Mouse (Mus musculus) thymus, adult 2 months (tissue): ENCODE measurements around the gene Park7. TPM values are rescaled to one million over a fixed set of nuclear protein-coding genes. Genes with fewer than 3 reads are reported as not detected.
A peak's percentile ranks its signal among the peaks of the same experiment; 100 is the strongest.

Experiments
- DNase-seq: peaks from one replicate; pipeline ENCODE4 v3.0.0; 2021
- H3K27ac ChIP-seq: fragments of 200-500 bp; 2 replicates; pipeline ENCODE4 v1.5.1; 2012; ENCODE audit warnings: low read length, control low read depth; ENCODE audit not compliant: control insufficient read depth, insufficient read depth
- H3K27me3 ChIP-seq: fragments of 200-500 bp; 2 replicates; pipeline ENCODE4 v1.6.1; 2012; ENCODE audit warnings: mild to moderate bottlenecking, low read length, moderate library complexity, mixed read lengths; ENCODE audit not compliant: control insufficient read depth, insufficient read depth
- H3K36me3 ChIP-seq: fragments of 200-500 bp; 2 replicates; pipeline ENCODE4 v1.6.1; 2012; ENCODE audit warnings: mild to moderate bottlenecking, low read length, moderate library complexity; ENCODE audit not compliant: control insufficient read depth, insufficient read depth
- H3K4me1 ChIP-seq: fragments of 200-500 bp; replicated peaks from 2 replicates; pipeline ENCODE4 v1.6.1; 2012; ENCODE audit warnings: low read length; ENCODE audit not compliant: control insufficient read depth, insufficient read depth
- H3K4me3 ChIP-seq: fragments of 200-500 bp; 2 replicates; pipeline ENCODE4 v1.5.1; 2012; ENCODE audit warnings: mild to moderate bottlenecking, low read length, control low read depth, moderate library complexity; ENCODE audit not compliant: control insufficient read depth, insufficient read depth
- CTCF ChIP-seq: fragments of 200-500 bp; IDR thresholded peaks from 2 replicates; pipeline ENCODE4 v1.5.1; 2012; ENCODE audit warnings: mild to moderate bottlenecking, control low read depth, low read length, moderate library complexity, borderline replicate concordance; ENCODE audit not compliant: control insufficient read depth, poor library complexity, insufficient read depth; ENCODE audit errors: extremely low read depth
- POLR2A ChIP-seq: fragments of 200-500 bp; IDR thresholded peaks from 2 replicates; pipeline ENCODE4 v1.6.1; 2012; ENCODE audit warnings: mild to moderate bottlenecking, low read length, control low read depth, moderate library complexity; ENCODE audit not compliant: control insufficient read depth, poor library complexity, insufficient read depth; ENCODE audit errors: extremely low read depth
- WGBS: fragments of 180-500 bp; shearing (Covaris S2); methylation state at CpG from one replicate; pipeline ENCODE4 v1.1.7; 2018; 5-methylcytosine and 5-hydroxymethylcytosine counted together
- polyA plus RNA-seq: library from polyadenylated mRNA; depleted of rRNA; stranded (reverse); fragments of >200 nt; gene quantifications from 2 replicates; pipeline ENCODE4 v1.2.3, GENCODE M21; 2012; rRNA removed

Park7 gene
- polyA plus RNA-seq, result 128 and 138 TPM in 2 replicates

- peak; percentile 93 for DNase-seq
- TF ChIP-seq POLR2A, result peak; percentile 97
- TF ChIP-seq CTCF, result peak; percentile 94
- Histone ChIP-seq H3K4me3 (peak within 1 kb of the TSS; percentile 73), H3K27me3 (no peaks in the 10 kb centered on the region), H3K4me1 (peaks cover 12% of the 10 kb centered on the region), H3K27ac (peak within 1 kb of the TSS; percentile 49), H3K36me3 (no peaks in the 10 kb centered on the region)
- WGBS, result under 1% methylated on average over 48 of the region's 48 CpGs
These were observed at the start of gene Park7, which contains the start of gene Tnfrsf9 for GRCm38 (mm10) chr4:150914290-150914733. Gene Park7 (minus strand): TSS chr4:150914437. Gene Tnfrsf9 (plus strand): TSS chr4:150914562.

- Histone ChIP-seq H3K36me3 (no peaks in the 10 kb centered on the region), H3K4me1 (peaks cover 4% of the 10 kb centered on the region), H3K27ac (no peak overlapping the region), H3K27me3 (no peaks in the 10 kb centered on the region), H3K4me3 (no peak overlapping the region)
- no peak for DNase-seq
- 72% methylated on average over 2 of the region's 2 CpGs for WGBS
- TF ChIP-seq CTCF, result no peak
- no peak for TF ChIP-seq POLR2A
These were observed 49.5 kb upstream of the Park7 start for GRCm38 (mm10) chr4:150963711-150964110.

- TF ChIP-seq POLR2A (no peak), CTCF (no peak)
- no peaks in the 10 kb centered on the region for H3K36me3 ChIP-seq
- H3K27me3 ChIP-seq, result no peaks in the 10 kb centered on the region
- H3K4me3 ChIP-seq, result no peak overlapping the region
- 78% methylated on average over 6 of the region's 6 CpGs for WGBS
- no peak overlapping the region for H3K27ac ChIP-seq
- H3K4me1 ChIP-seq, result peaks cover 4% of the 10 kb centered on the region
- no peak for DNase-seq
These were observed 48.0 kb upstream of the Park7 start for GRCm38 (mm10) chr4:150962231-150962630.

- 75% methylated on average over 7 of the region's 7 CpGs for WGBS
- H3K4me1 ChIP-seq, result no peaks in the 10 kb centered on the region
- no peak for DNase-seq
- no peaks in the 10 kb centered on the region for H3K27me3 ChIP-seq
- no peak overlapping the region for H3K27ac ChIP-seq
- TF ChIP-seq CTCF (no peak), POLR2A (no peak)
- no peak overlapping the region for H3K4me3 ChIP-seq
- H3K36me3 ChIP-seq, result no peaks in the 10 kb centered on the region
These were observed 44.3 kb upstream of the Park7 start for GRCm38 (mm10) chr4:150958536-150958935.

GRCm38 (mm10) chr4:150957106-150957458, 42.8 kb upstream of the Park7 start:
- no peak for TF ChIP-seq CTCF
- TF ChIP-seq POLR2A, result no peak
- no peak overlapping the region for H3K4me3 ChIP-seq
- 89% methylated on average over 1 of the region's 1 CpGs for WGBS

GRCm38 (mm10) chr4:150956369-150957105, 42.3 kb upstream of the Park7 start:
- DNase-seq, result no peak
- no peaks in the 10 kb centered on the region for H3K27me3 ChIP-seq
- TF ChIP-seq CTCF (no peak), POLR2A (no peak)
- no peak overlapping the region for H3K27ac ChIP-seq
- H3K4me3 ChIP-seq, result no peak overlapping the region
- no peaks in the 10 kb centered on the region for H3K36me3 ChIP-seq
- 91% methylated on average over 13 of the region's 13 CpGs for WGBS
- peaks cover 2% of the 10 kb centered on the region; the same call in 1 of the 2 replicates for H3K4me1 ChIP-seq

More at GRCm38 (mm10) chr4:150957106-150957458, 42.8 kb upstream of the Park7 start:
- Histone ChIP-seq H3K36me3 (no peaks in the 10 kb centered on the region), H3K4me1 (no peaks in the 10 kb centered on the region), H3K27ac (no peak overlapping the region), H3K27me3 (no peaks in the 10 kb centered on the region)
- DNase-seq, result no peak
